Mouse (Mus musculus) heart, postnatal 10 days (tissue): Measurements from ENCODE around the gene Pbx1. TPM values are rescaled to one million over a fixed set of nuclear protein-coding genes. Genes with fewer than 3 reads are reported as not detected.

Source experiments
- DNase-seq, 2 experiments: peaks; one replicate each; pipeline ENCODE4 v3.0.0; 2021
- intact Hi-C: fragments of 180-260 bp; cut with DNase I; formaldehyde crosslinking; loops from one replicate; pipeline ENCODE4 v1.15.1; 2025
- total RNA-seq, 2 experiments: library from RNA; stranded (reverse); gene quantifications; 2 replicates each; pipeline ENCODE4 v1.2.3; 2021

Pbx1 gene
- total RNA-seq, 2 experiments from 2014 or later, result 67.4 to 78.3 TPM

GRCm38 (mm10) chr1:168286862-168287650 lies 145.0 kb downstream of the Pbx1 start:
- DNase-seq, result no peak
- intact Hi-C loops, result loop anchor here (5.0 kb wide), 3 partner anchors 40 to 145 kb away; partner anchors contain the start of gene Pbx1

- intact Hi-C loops, result loop anchor here (5.0 kb wide), 3 partner anchors 37 to 148 kb away; partner anchors contain the start of gene Pbx1
These were observed 147.4 kb downstream of the Pbx1 start for GRCm38 (mm10) chr1:168284566-168285141.

GRCm38 (mm10) chr1:168283841-168284565 lies 148.1 kb downstream of the Pbx1 start:
- no peak for DNase-seq
- intact Hi-C loops, result no loop called here

More at GRCm38 (mm10) chr1:168284566-168285141, 147.4 kb downstream of the Pbx1 start:
- no peak for DNase-seq

GRCm38 (mm10) chr1:168283421-168283820 lies 148.6 kb downstream of the Pbx1 start:
- DNase-seq, result no peak
- intact Hi-C loops, result no loop called here

- no peak for DNase-seq
- intact Hi-C loops, result no loop called here
These were observed 156.4 kb downstream of the Pbx1 start for GRCm38 (mm10) chr1:168275678-168276077.

GRCm38 (mm10) chr1:168274296-168274695 lies 157.8 kb downstream of the Pbx1 start:
- no peak for DNase-seq
- intact Hi-C loops, result no loop called here

GRCm38 (mm10) chr1:168272091-168272490 lies 160.0 kb downstream of the Pbx1 start:
- intact Hi-C loops, result no loop called here

GRCm38 (mm10) chr1:168271207-168271606 lies 160.9 kb downstream of the Pbx1 start:
- DNase-seq, result no peak
- intact Hi-C loops, result no loop called here

More at GRCm38 (mm10) chr1:168272091-168272490, 160.0 kb downstream of the Pbx1 start:
- DNase-seq, result no peak

GRCm38 (mm10) chr1:168268751-168269623 lies 163.1 kb downstream of the Pbx1 start:
- no peak for DNase-seq

GRCm38 (mm10) chr1:168268224-168268623 lies 163.8 kb downstream of the Pbx1 start:
- intact Hi-C loops, result no loop called here
- no peak for DNase-seq

More at GRCm38 (mm10) chr1:168268751-168269623, 163.1 kb downstream of the Pbx1 start:
- intact Hi-C loops, result no loop called here

GRCm38 (mm10) chr1:168265594-168266390 lies 166.3 kb downstream of the Pbx1 start:
- no peak for DNase-seq
- intact Hi-C loops, result no loop called here

- DNase-seq, result no peak
- intact Hi-C loops, result no loop called here
These were observed 167.0 kb downstream of the Pbx1 start for GRCm38 (mm10) chr1:168265090-168265489.

- intact Hi-C loops, result no loop called here
- no peak for DNase-seq
These were observed 171.7 kb downstream of the Pbx1 start for GRCm38 (mm10) chr1:168260391-168260790.

- intact Hi-C loops, result no loop called here
- DNase-seq, result no peak
These were observed 173.2 kb downstream of the Pbx1 start for GRCm38 (mm10) chr1:168258856-168259255.

GRCm38 (mm10) chr1:168255347-168255908 lies 176.6 kb downstream of the Pbx1 start:
- no peak for DNase-seq
- intact Hi-C loops, result no loop called here

- DNase-seq, result peak in 1 of 2 experiments; percentile 43
- intact Hi-C loops, result loop anchor here (5.0 kb wide), 1 partner anchor 40 kb away; no protein-coding TSS in a partner anchor
These were observed 184.9 kb downstream of the Pbx1 start for GRCm38 (mm10) chr1:168246968-168247724.

GRCm38 (mm10) chr1:168245539-168245938 lies 186.5 kb downstream of the Pbx1 start:
- intact Hi-C loops, result loop anchor here (5.0 kb wide), 1 partner anchor 42 kb away; no protein-coding TSS in a partner anchor
- DNase-seq, result no peak

GRCm38 (mm10) chr1:168243759-168244158 lies 188.3 kb downstream of the Pbx1 start:
- intact Hi-C loops, result no loop called here
- no peak for DNase-seq
